Mouse (Mus musculus): ENCODE data around the gene Ip6k2. TPM values are rescaled to one million over a fixed set of nuclear protein-coding genes. Genes with fewer than 3 reads are reported as not detected.

Ip6k2 gene
- total RNA-seq, 1 experiment = 24.4 TPM

- Histone ChIP-seq H3K9me3 (ENCODE audit: control insufficient read depth, insufficient read depth, low read depth, low read length) (no peaks in the 10 kb centered on the region), H3K4me3 (ENCODE audit: insufficient read depth in 1 of 2, low read depth in 1 of 2, low read length in 2 of 2, poor library complexity in 1 of 2, severe bottlenecking in 1 of 2) (no peak overlapping the region), H3K27ac (ENCODE audit: insufficient read depth, low read depth, low read length, poor library complexity, severe bottlenecking) (no peak overlapping the region), H3K36me3 (ENCODE audit: control insufficient read depth, insufficient read depth, low read length, poor library complexity, severe bottlenecking) (peaks cover 11% of the 10 kb centered on the region; the same call in 1 of the 2 replicates), H3K4me1 (ENCODE audit: control insufficient read depth in 2 of 2, insufficient read depth in 2 of 2, low read length in 2 of 2, poor library complexity in 1 of 2) (peaks cover 0 to 16% of the 10 kb centered on the region in 2 experiments; a peak in 2 of 4 replicates), H3K9ac (ENCODE audit: insufficient read depth, low read depth, low read length, poor library complexity, severe bottlenecking) (no peak overlapping the region)
- TF ChIP-seq MAFK (IDR thresholded peaks at IDR 0.05; ENCODE audit: insufficient read depth, low read depth, low read length) (no peak), HCFC1 (IDR thresholded peaks at IDR 0.05; ENCODE audit: borderline replicate concordance, insufficient read depth, low read length) (no peak), ZNF384 (IDR thresholded peaks at IDR 0.05; ENCODE audit: low read depth, low read length) (no peak), ZC3H11A (IDR thresholded peaks at IDR 0.05; ENCODE audit: borderline replicate concordance, low read depth, low read length) (no peak), CHD2 (IDR thresholded peaks at IDR 0.05; ENCODE audit: low read depth, low read length) (no peak)
- in situ Hi-C loops (cut with MboI; ENCODE audit: low sequenced_read_pairs in 2 of 2, unreplicated experiment in 2 of 2) = no loop called here
- no peak for DNase-seq (ENCODE audit: low read depth, low spot score)
Measured at GRCm38 (mm10) chr9:108750616-108751015, 33.0 kb upstream of the Ip6k2 start.

GRCm38 (mm10) chr9:108752142-108752920, 31.3 kb upstream of the Ip6k2 start:
- TF ChIP-seq MAFK (IDR thresholded peaks at IDR 0.05; ENCODE audit: insufficient read depth, low read depth, low read length) = no peak
- TF ChIP-seq CHD2 (IDR thresholded peaks at IDR 0.05; ENCODE audit: low read depth, low read length) = no peak
- Histone ChIP-seq H3K9me3 (ENCODE audit: control insufficient read depth, insufficient read depth, low read depth, low read length) (no peaks in the 10 kb centered on the region), H3K36me3 (ENCODE audit: control insufficient read depth, insufficient read depth, low read length, poor library complexity, severe bottlenecking) (peaks cover 2% of the 10 kb centered on the region; the same call in 1 of the 2 replicates), H3K4me3 (ENCODE audit: insufficient read depth in 1 of 2, low read depth in 1 of 2, low read length in 2 of 2, poor library complexity in 1 of 2, severe bottlenecking in 1 of 2) (no peak overlapping the region), H3K4me1 (ENCODE audit: control insufficient read depth in 2 of 2, insufficient read depth in 2 of 2, low read length in 2 of 2, poor library complexity in 1 of 2) (peaks cover 0 to 16% of the 10 kb centered on the region in 2 experiments; a peak in 2 of 4 replicates), H3K9ac (ENCODE audit: insufficient read depth, low read depth, low read length, poor library complexity, severe bottlenecking) (no peak overlapping the region), H3K27ac (ENCODE audit: insufficient read depth, low read depth, low read length, poor library complexity, severe bottlenecking) (peak overlapping the region; percentile 61)
- DNase-seq (ENCODE audit: low read depth, low spot score) = no peak
- in situ Hi-C loops (cut with MboI; ENCODE audit: low sequenced_read_pairs in 2 of 2, unreplicated experiment in 2 of 2) = no loop called here

- Histone ChIP-seq H3K9ac (ENCODE audit: insufficient read depth, low read depth, low read length, poor library complexity, severe bottlenecking) (no peak overlapping the region), H3K4me3 (ENCODE audit: insufficient read depth in 1 of 2, low read depth in 1 of 2, low read length in 2 of 2, poor library complexity in 1 of 2, severe bottlenecking in 1 of 2) (no peak overlapping the region), H3K4me1 (ENCODE audit: control insufficient read depth in 2 of 2, insufficient read depth in 2 of 2, low read length in 2 of 2, poor library complexity in 1 of 2) (peaks cover 0 to 16% of the 10 kb centered on the region in 2 experiments; a peak in 2 of 4 replicates), H3K27ac (ENCODE audit: insufficient read depth, low read depth, low read length, poor library complexity, severe bottlenecking) (peak overlapping the region; percentile 88), H3K36me3 (ENCODE audit: control insufficient read depth, insufficient read depth, low read length, poor library complexity, severe bottlenecking) (peaks cover 2% of the 10 kb centered on the region; the same call in 1 of the 2 replicates), H3K9me3 (ENCODE audit: control insufficient read depth, insufficient read depth, low read depth, low read length) (no peaks in the 10 kb centered on the region)
- DNase-seq (ENCODE audit: low read depth, low spot score) = peak; percentile 92
- no peak for TF ChIP-seq MAFK (IDR thresholded peaks at IDR 0.05; ENCODE audit: insufficient read depth, low read depth, low read length)
- no peak for TF ChIP-seq HCFC1 (IDR thresholded peaks at IDR 0.05; ENCODE audit: borderline replicate concordance, insufficient read depth, low read length)
- no peak for TF ChIP-seq ZC3H11A (IDR thresholded peaks at IDR 0.05; ENCODE audit: borderline replicate concordance, low read depth, low read length)
- no peak for TF ChIP-seq ZNF384 (IDR thresholded peaks at IDR 0.05; ENCODE audit: low read depth, low read length)
- in situ Hi-C loops (cut with MboI; ENCODE audit: low sequenced_read_pairs in 2 of 2, unreplicated experiment in 2 of 2) = no loop called here
Measured at GRCm38 (mm10) chr9:108753326-108753725, 30.3 kb upstream of the Ip6k2 start.

- DNase-seq (ENCODE audit: low read depth, low spot score) = no peak
- Histone ChIP-seq H3K36me3 (ENCODE audit: control insufficient read depth, insufficient read depth, low read length, poor library complexity, severe bottlenecking) (peaks cover 2% of the 10 kb centered on the region; the same call in 1 of the 2 replicates), H3K27ac (ENCODE audit: insufficient read depth, low read depth, low read length, poor library complexity, severe bottlenecking) (peak overlapping the region; percentile 88), H3K9me3 (ENCODE audit: control insufficient read depth, insufficient read depth, low read depth, low read length) (no peaks in the 10 kb centered on the region), H3K4me1 (ENCODE audit: control insufficient read depth in 2 of 2, insufficient read depth in 2 of 2, low read length in 2 of 2, poor library complexity in 1 of 2) (peaks cover 0 to 16% of the 10 kb centered on the region in 2 experiments; a peak in 2 of 4 replicates), H3K9ac (ENCODE audit: insufficient read depth, low read depth, low read length, poor library complexity, severe bottlenecking) (no peak overlapping the region), H3K4me3 (ENCODE audit: insufficient read depth in 1 of 2, low read depth in 1 of 2, low read length in 2 of 2, poor library complexity in 1 of 2, severe bottlenecking in 1 of 2) (no peak overlapping the region)
- TF ChIP-seq MAFK (IDR thresholded peaks at IDR 0.05; ENCODE audit: insufficient read depth, low read depth, low read length) (no peak), HCFC1 (IDR thresholded peaks at IDR 0.05; ENCODE audit: borderline replicate concordance, insufficient read depth, low read length) (no peak), CHD2 (IDR thresholded peaks at IDR 0.05; ENCODE audit: low read depth, low read length) (no peak), ZC3H11A (IDR thresholded peaks at IDR 0.05; ENCODE audit: borderline replicate concordance, low read depth, low read length) (no peak), ZNF384 (IDR thresholded peaks at IDR 0.05; ENCODE audit: low read depth, low read length) (no peak)
- in situ Hi-C loops (cut with MboI; ENCODE audit: low sequenced_read_pairs in 2 of 2, unreplicated experiment in 2 of 2) = no loop called here
Measured at GRCm38 (mm10) chr9:108753976-108754375, 29.6 kb upstream of the Ip6k2 start.
